In genomic region chr5:143567860-143568259, GRCm38 (mm10) we compare ENCODE assay signal across 8 mouse cellular contexts. TPM values are rescaled to one million over a fixed set of nuclear protein-coding genes. Genes with fewer than 3 reads are reported as not detected.
A peak's percentile ranks its signal among the peaks of the same experiment; 100 is the strongest.
DNase-seq lines count a peak whose midpoint lies in the region; ATAC-seq and TF ChIP-seq lines count a peak whose summit lies in the region.

No protein-coding gene starts in this region.

- H3K27me3 ChIP-seq in forebrain, embryonic 11.5 days (ENCODE audit: control insufficient read depth, insufficient read depth, low read length): no peaks in the 10 kb centered on the region
- no peaks in the 10 kb centered on the region for H3K27me3 ChIP-seq in forebrain, embryonic 16.5 days (replicated peaks; ENCODE audit: control insufficient read depth, insufficient read depth, low read length)

- 25% methylated on average over 6 of the region's 6 CpGs for WGBS in forebrain, embryonic 11.5 days
- 22% methylated on average over 6 of the region's 6 CpGs for WGBS in forebrain, embryonic 16.5 days

- H3K27ac ChIP-seq in forebrain, embryonic 11.5 days (ENCODE audit: low read depth, low read length): no peak overlapping the region
- no peak overlapping the region for H3K27ac ChIP-seq in forebrain, embryonic 16.5 days (ENCODE audit: low read length)
- no peak overlapping the region for H3K27ac ChIP-seq in cortical plate, adult 2 months (ENCODE audit: insufficient read depth, low read length)

- no peak for ATAC-seq in forebrain, embryonic 11.5 days (replicated peaks; ENCODE audit: low FRiP score)
- no peak for ATAC-seq in forebrain, embryonic 16.5 days
- ATAC-seq in activated CD4-positive, CD25-positive, alpha-beta regulatory T cell, adult 4 months: peak; percentile 77

- peak; percentile 100 for TF ChIP-seq CTCF in cortical plate, adult 2 months (IDR thresholded peaks at IDR 0.05; ENCODE audit: extremely low read depth, insufficient read depth, low read length)

- H3K9me3 ChIP-seq in forebrain, embryonic 11.5 days (ENCODE audit: control insufficient read depth, low read length): no peaks in the 10 kb centered on the region
- no peaks in the 10 kb centered on the region for H3K9me3 ChIP-seq in forebrain, embryonic 16.5 days (ENCODE audit: control insufficient read depth, low read length)

- H3K36me3 ChIP-seq in forebrain, embryonic 11.5 days (ENCODE audit: control insufficient read depth, insufficient read depth, low read length): no peaks in the 10 kb centered on the region; the same call in 1 of the 2 replicates
- H3K36me3 ChIP-seq in forebrain, embryonic 16.5 days (ENCODE audit: control insufficient read depth, insufficient read depth): no peaks in the 10 kb centered on the region

- H3K4me1 ChIP-seq in forebrain, embryonic 11.5 days (replicated peaks; ENCODE audit: control insufficient read depth, insufficient read depth, low read length): no peaks in the 10 kb centered on the region
- no peaks in the 10 kb centered on the region for H3K4me1 ChIP-seq in forebrain, embryonic 16.5 days (replicated peaks; ENCODE audit: control insufficient read depth, insufficient read depth, low read length)
- no peaks in the 10 kb centered on the region for H3K4me1 ChIP-seq in cortical plate, adult 2 months (ENCODE audit: control insufficient read depth, insufficient read depth, low read length)

- TF ChIP-seq POLR2A in cortical plate, adult 2 months (IDR thresholded peaks at IDR 0.05; ENCODE audit: extremely low read depth, insufficient read depth, low read length): no peak

- no peak overlapping the region for H3K4me2 ChIP-seq in forebrain, embryonic 11.5 days (ENCODE audit: low read depth, low read length, severe bottlenecking)
- no peak overlapping the region for H3K4me2 ChIP-seq in forebrain, embryonic 16.5 days (ENCODE audit: low read length)

- H3K9ac ChIP-seq in forebrain, embryonic 11.5 days (ENCODE audit: low read length): no peak overlapping the region
- H3K9ac ChIP-seq in forebrain, embryonic 16.5 days (replicated peaks; ENCODE audit: low read depth, low read length): no peak overlapping the region

- DNase-seq in forebrain, embryonic 11.5 days (ENCODE audit: low spot score): peak; percentile 89
- DNase-seq in heart, adult 8-10 months (ENCODE audit: low spot score): peak; percentile 88
- peak; percentile 89 to 90 for DNase-seq in layer of hippocampus, postnatal 10 days (ENCODE audit: low spot score in 2 of 2)
- peak; percentile 88 for DNase-seq in lung, postnatal 25 days (ENCODE audit: low spot score)
- DNase-seq in spleen, adult 18-20 months: peak; percentile 50 to 79

- H3K4me3 ChIP-seq in forebrain, embryonic 11.5 days (ENCODE audit: low read depth, low read length): no peak overlapping the region
- no peak overlapping the region for H3K4me3 ChIP-seq in forebrain, embryonic 16.5 days (replicated peaks; ENCODE audit: low read length)
- no peak overlapping the region for H3K4me3 ChIP-seq in cortical plate, adult 2 months (ENCODE audit: insufficient read depth, low read length)

RNA-seq across cellular contexts. Expression of gene Rac1, which starts 40.0 kb away (rescaled TPM):
- polyA plus RNA-seq in forebrain, embryonic 11.5 days (2014; fragmentation: Nextera tagmentation; extraction: Ambion mirVana): 464 and 491 TPM in 2 replicates
- polyA plus RNA-seq in forebrain, embryonic 16.5 days (2015; fragmentation: Nextera tagmentation; extraction: Ambion mirVana): 385 and 445 TPM in 2 replicates
- polyA plus RNA-seq in activated CD4-positive, CD25-positive, alpha-beta regulatory T cell, adult 4 months (2017; shearing (Covaris generic)): 10 to 100 TPM; 63.1 to 70.0 TPM
- 516 and 529 TPM in 2 replicates for polyA plus RNA-seq in cortical plate, adult 2 months (2012; rRNA removed)
- 100 to 1,000 TPM; 207 to 235 (median 219) TPM for total RNA-seq in heart, adult 8-10 months (2022)
- 100 to 1,000 TPM; 444 to 449 TPM for total RNA-seq in layer of hippocampus, postnatal 10 days (2021)

RNA-seq across cellular contexts. Expression of gene Cyth3, which starts 54.4 kb away (rescaled TPM):
- polyA plus RNA-seq in forebrain, embryonic 11.5 days (2014; fragmentation: Nextera tagmentation; extraction: Ambion mirVana): 27.8 and 29.4 TPM in 2 replicates
- 48.8 and 51.9 TPM in 2 replicates for polyA plus RNA-seq in forebrain, embryonic 16.5 days (2015; fragmentation: Nextera tagmentation; extraction: Ambion mirVana)
- polyA plus RNA-seq in activated CD4-positive, CD25-positive, alpha-beta regulatory T cell, adult 4 months (2017; shearing (Covaris generic)): 10 to 100 TPM; 30.3 to 32.8 TPM
- 33.9 and 35.4 TPM in 2 replicates for polyA plus RNA-seq in cortical plate, adult 2 months (2012; rRNA removed)
- total RNA-seq in heart, adult 8-10 months (2022): 10 to 100 TPM; 23.1 to 33.1 (median 27.4) TPM
- total RNA-seq in layer of hippocampus, postnatal 10 days (2021): 10 to 100 TPM; 52.0 to 65.7 TPM
